Mouse (Mus musculus): ENCODE measurements around the gene Nlgn1. TPM values are rescaled to one million over a fixed set of nuclear protein-coding genes. Genes with fewer than 3 reads are reported as not detected.

The Nlgn1 gene
- polyA plus RNA-seq, 1 experiment, result 0.12 TPM

- no peaks in the 10 kb centered on the region for H3K27me3 ChIP-seq (ENCODE audit: control insufficient read depth, insufficient read depth, low read length)
- H3K4me1 ChIP-seq (ENCODE audit: control insufficient read depth, insufficient read depth, low read length), result no peaks in the 10 kb centered on the region
- no peaks in the 10 kb centered on the region for H3K36me3 ChIP-seq (ENCODE audit: control insufficient read depth, insufficient read depth, low read length)
- no peak for TF ChIP-seq POLR2A (IDR thresholded peaks at IDR 0.05; ENCODE audit: control insufficient read depth, low read depth, low read length)
- no peak for TF ChIP-seq CTCF (IDR thresholded peaks at IDR 0.05; ENCODE audit: control insufficient read depth, insufficient read depth, insufficient replicate concordance, low read depth, low read length)
- no peak overlapping the region for H3K27ac ChIP-seq (ENCODE audit: control insufficient read depth, insufficient read depth, low read depth, low read length)
- H3K4me3 ChIP-seq (ENCODE audit: control insufficient read depth, low read depth, low read length), result no peak overlapping the region
These were observed 574.4 kb downstream of the Nlgn1 start for GRCm38 (mm10) chr3:25757813-25758212.

DNA sequence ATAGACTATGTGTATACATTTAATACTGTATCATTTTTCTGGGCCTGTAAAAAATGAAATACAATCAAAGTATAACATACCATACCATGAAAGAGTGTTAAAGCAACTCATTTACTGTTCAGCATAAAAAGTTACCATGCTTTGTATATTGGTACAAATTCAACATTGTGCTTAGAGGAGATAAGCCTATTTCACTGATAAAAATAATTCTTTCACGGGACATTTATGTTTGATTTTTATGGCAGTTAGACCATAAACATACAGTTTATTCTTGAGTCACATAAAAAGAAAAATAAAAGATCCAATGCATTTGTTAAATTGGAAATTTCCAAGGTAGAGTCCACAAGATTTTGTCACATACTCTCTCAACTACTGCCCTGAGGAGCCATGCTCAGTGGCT lies 608.1 kb downstream of the Nlgn1 start:
- H3K27ac ChIP-seq (ENCODE audit: control insufficient read depth, insufficient read depth, low read depth, low read length), result no peak overlapping the region
- H3K27me3 ChIP-seq (ENCODE audit: control insufficient read depth, insufficient read depth, low read length), result no peaks in the 10 kb centered on the region
- TF ChIP-seq CTCF (IDR thresholded peaks at IDR 0.05; ENCODE audit: control insufficient read depth, insufficient read depth, insufficient replicate concordance, low read depth, low read length) (no peak), POLR2A (IDR thresholded peaks at IDR 0.05; ENCODE audit: control insufficient read depth, low read depth, low read length) (no peak)
- no peaks in the 10 kb centered on the region for H3K36me3 ChIP-seq (ENCODE audit: control insufficient read depth, insufficient read depth, low read length)
- no peaks in the 10 kb centered on the region for H3K4me1 ChIP-seq (ENCODE audit: control insufficient read depth, insufficient read depth, low read length)
- no peak overlapping the region for H3K4me3 ChIP-seq (ENCODE audit: control insufficient read depth, low read depth, low read length)

- Histone ChIP-seq H3K36me3 (ENCODE audit: control insufficient read depth, insufficient read depth, low read length) (no peaks in the 10 kb centered on the region), H3K27ac (ENCODE audit: control insufficient read depth, insufficient read depth, low read depth, low read length) (no peak overlapping the region), H3K4me1 (ENCODE audit: control insufficient read depth, insufficient read depth, low read length) (no peaks in the 10 kb centered on the region), H3K4me3 (ENCODE audit: control insufficient read depth, low read depth, low read length) (no peak overlapping the region), H3K27me3 (ENCODE audit: control insufficient read depth, insufficient read depth, low read length) (no peaks in the 10 kb centered on the region)
- no peak for TF ChIP-seq POLR2A (IDR thresholded peaks at IDR 0.05; ENCODE audit: control insufficient read depth, low read depth, low read length)
- TF ChIP-seq CTCF (IDR thresholded peaks at IDR 0.05; ENCODE audit: control insufficient read depth, insufficient read depth, insufficient replicate concordance, low read depth, low read length), result no peak
These were observed 610.8 kb downstream of the Nlgn1 start for GRCm38 (mm10) chr3:25721464-25721863.

- no peak overlapping the region for H3K4me3 ChIP-seq (ENCODE audit: control insufficient read depth, low read depth, low read length)
- H3K36me3 ChIP-seq (ENCODE audit: control insufficient read depth, insufficient read depth, low read length), result no peaks in the 10 kb centered on the region
- H3K27ac ChIP-seq (ENCODE audit: control insufficient read depth, insufficient read depth, low read depth, low read length), result no peak overlapping the region
- no peak for TF ChIP-seq CTCF (IDR thresholded peaks at IDR 0.05; ENCODE audit: control insufficient read depth, insufficient read depth, insufficient replicate concordance, low read depth, low read length)
- H3K27me3 ChIP-seq (ENCODE audit: control insufficient read depth, insufficient read depth, low read length), result no peaks in the 10 kb centered on the region
- no peaks in the 10 kb centered on the region for H3K4me1 ChIP-seq (ENCODE audit: control insufficient read depth, insufficient read depth, low read length)
These were observed 624.9 kb downstream of the Nlgn1 start for GRCm38 (mm10) chr3:25707380-25707779.

DNA sequence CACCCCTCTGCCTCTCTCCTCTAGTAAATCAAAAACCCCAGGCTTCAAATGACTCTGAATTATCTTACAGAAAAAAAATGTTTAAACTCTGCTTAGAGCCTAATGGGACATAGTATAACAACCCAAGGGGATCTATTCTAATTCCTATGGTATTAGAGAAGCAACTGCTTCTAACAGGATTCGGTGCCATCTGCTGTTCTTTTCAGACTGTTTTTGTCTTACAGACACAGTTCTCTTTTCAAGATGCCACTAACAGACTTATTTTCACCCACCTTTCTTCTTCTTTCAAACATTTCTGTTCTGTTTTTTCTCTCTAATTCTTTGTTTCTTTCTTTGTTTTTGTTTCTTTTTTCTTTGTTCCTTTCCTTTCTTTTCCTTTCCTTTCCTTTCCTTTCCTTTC lies 635.0 kb downstream of the Nlgn1 start:
- no peaks in the 10 kb centered on the region for H3K36me3 ChIP-seq (ENCODE audit: control insufficient read depth, insufficient read depth, low read length)
- H3K4me1 ChIP-seq (ENCODE audit: control insufficient read depth, insufficient read depth, low read length), result no peaks in the 10 kb centered on the region
- no peak overlapping the region for H3K4me3 ChIP-seq (ENCODE audit: control insufficient read depth, low read depth, low read length)
- no peak overlapping the region for H3K27ac ChIP-seq (ENCODE audit: control insufficient read depth, insufficient read depth, low read depth, low read length)
- H3K27me3 ChIP-seq (ENCODE audit: control insufficient read depth, insufficient read depth, low read length), result no peaks in the 10 kb centered on the region
- TF ChIP-seq CTCF (IDR thresholded peaks at IDR 0.05; ENCODE audit: control insufficient read depth, insufficient read depth, insufficient replicate concordance, low read depth, low read length) (no peak), POLR2A (IDR thresholded peaks at IDR 0.05; ENCODE audit: control insufficient read depth, low read depth, low read length) (no peak)

DNA sequence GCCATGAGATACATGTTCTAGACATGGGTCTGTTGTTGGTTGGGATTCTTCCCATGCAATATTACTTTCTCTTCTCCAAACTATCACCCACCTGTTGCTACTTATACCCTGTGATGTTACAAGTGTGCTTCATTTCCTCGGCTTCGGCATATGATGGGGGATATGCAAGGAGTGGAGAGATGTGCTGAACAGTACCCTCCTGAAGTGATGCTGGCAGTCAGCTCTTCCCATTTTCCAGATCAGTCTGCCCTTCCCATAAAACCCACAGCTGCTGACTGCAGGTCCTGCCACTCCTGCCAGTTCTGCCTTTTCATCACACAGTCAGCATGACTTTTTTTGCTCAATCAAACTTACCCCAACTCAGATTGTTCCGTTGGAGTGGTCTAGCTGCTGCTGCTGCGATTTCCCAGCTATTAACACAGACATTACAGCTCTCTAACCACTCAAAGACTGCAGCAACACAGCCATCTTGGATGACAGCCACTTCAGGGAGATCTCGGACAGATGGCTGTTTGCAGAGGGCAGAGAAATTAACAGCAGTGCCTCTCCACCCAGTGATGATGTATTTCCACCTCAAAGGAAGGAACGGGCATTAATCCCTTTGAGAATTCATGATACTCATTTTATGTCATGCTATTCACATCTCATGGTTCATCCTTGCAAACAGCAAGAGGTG lies 643.3 kb downstream of the Nlgn1 start:
- Histone ChIP-seq H3K4me1 (ENCODE audit: control insufficient read depth, insufficient read depth, low read length) (no peaks in the 10 kb centered on the region), H3K4me3 (ENCODE audit: control insufficient read depth, low read depth, low read length) (no peak overlapping the region), H3K27me3 (ENCODE audit: control insufficient read depth, insufficient read depth, low read length) (no peaks in the 10 kb centered on the region), H3K27ac (ENCODE audit: control insufficient read depth, insufficient read depth, low read depth, low read length) (no peak overlapping the region), H3K36me3 (ENCODE audit: control insufficient read depth, insufficient read depth, low read length) (no peaks in the 10 kb centered on the region)
- TF ChIP-seq CTCF (IDR thresholded peaks at IDR 0.05; ENCODE audit: control insufficient read depth, insufficient read depth, insufficient replicate concordance, low read depth, low read length) (no peak), POLR2A (IDR thresholded peaks at IDR 0.05; ENCODE audit: control insufficient read depth, low read depth, low read length) (no peak)

- H3K4me1 ChIP-seq (ENCODE audit: control insufficient read depth, insufficient read depth, low read length), result no peaks in the 10 kb centered on the region
- H3K4me3 ChIP-seq (ENCODE audit: control insufficient read depth, low read depth, low read length), result no peak overlapping the region
- TF ChIP-seq POLR2A (IDR thresholded peaks at IDR 0.05; ENCODE audit: control insufficient read depth, low read depth, low read length) (no peak), CTCF (IDR thresholded peaks at IDR 0.05; ENCODE audit: control insufficient read depth, insufficient read depth, insufficient replicate concordance, low read depth, low read length) (no peak)
- no peaks in the 10 kb centered on the region for H3K36me3 ChIP-seq (ENCODE audit: control insufficient read depth, insufficient read depth, low read length)
- H3K27ac ChIP-seq (ENCODE audit: control insufficient read depth, insufficient read depth, low read depth, low read length), result no peak overlapping the region
- no peaks in the 10 kb centered on the region for H3K27me3 ChIP-seq (ENCODE audit: control insufficient read depth, insufficient read depth, low read length)
These were observed 648.6 kb downstream of the Nlgn1 start for GRCm38 (mm10) chr3:25683696-25684095.

DNA sequence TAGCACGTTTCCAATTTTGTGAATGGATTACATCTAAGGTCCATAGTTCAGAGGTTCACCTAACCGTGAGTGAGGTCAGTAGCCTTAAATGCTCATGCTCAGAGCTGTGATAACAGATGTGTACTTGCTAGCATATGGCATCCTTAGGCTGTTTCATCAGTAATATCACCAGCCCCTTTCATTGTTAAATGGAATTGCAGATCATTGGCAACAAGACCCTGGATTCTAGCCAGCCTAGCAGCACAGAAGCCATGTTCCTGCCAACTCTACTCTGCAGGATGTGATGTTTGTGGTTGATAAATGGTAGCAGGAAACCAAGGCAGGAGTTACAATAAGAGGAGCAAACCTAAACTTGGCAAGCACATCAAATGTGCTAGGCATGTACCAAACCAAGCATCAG lies 652.9 kb downstream of the Nlgn1 start:
- no peaks in the 10 kb centered on the region for H3K27me3 ChIP-seq (ENCODE audit: control insufficient read depth, insufficient read depth, low read length)
- TF ChIP-seq CTCF (IDR thresholded peaks at IDR 0.05; ENCODE audit: control insufficient read depth, insufficient read depth, insufficient replicate concordance, low read depth, low read length), result no peak
- TF ChIP-seq POLR2A (IDR thresholded peaks at IDR 0.05; ENCODE audit: control insufficient read depth, low read depth, low read length), result no peak
- H3K27ac ChIP-seq (ENCODE audit: control insufficient read depth, insufficient read depth, low read depth, low read length), result no peak overlapping the region
- no peaks in the 10 kb centered on the region for H3K4me1 ChIP-seq (ENCODE audit: control insufficient read depth, insufficient read depth, low read length)
- no peak overlapping the region for H3K4me3 ChIP-seq (ENCODE audit: control insufficient read depth, low read depth, low read length)
- H3K36me3 ChIP-seq (ENCODE audit: control insufficient read depth, insufficient read depth, low read length), result no peaks in the 10 kb centered on the region
